Mouse (Mus musculus): Measurements from ENCODE around the gene Prr29.

DNA sequence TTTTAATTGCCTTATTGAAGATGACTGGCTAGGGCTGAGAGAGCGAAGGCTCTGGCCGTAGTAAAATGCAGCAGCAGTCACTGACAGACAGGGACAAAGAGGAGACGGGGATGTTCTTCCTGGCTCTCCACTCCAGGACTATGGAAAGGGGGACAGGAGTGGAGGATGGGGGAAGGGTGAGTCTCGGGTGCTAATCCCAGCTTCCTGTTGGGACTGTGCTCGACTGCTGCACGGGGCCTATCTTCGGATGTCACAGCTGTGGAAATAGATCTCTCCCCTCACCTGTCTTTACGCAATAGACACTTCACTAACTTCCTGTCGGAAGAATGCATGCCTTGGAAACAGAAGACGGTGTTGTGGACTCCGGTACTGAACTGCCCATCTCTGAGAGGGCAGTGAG, 8.7 kb downstream of the Prr29 start:
- TF ChIP-seq CTCF (IDR thresholded peaks at IDR 0.05; ENCODE audit: low read depth, low read length) (no peak), POLR2A (IDR thresholded peaks at IDR 0.05; ENCODE audit: extremely low read depth, insufficient read depth, low read length) (no peak)
